Mouse (Mus musculus): ENCODE measurements around the gene Fut8. TPM values are rescaled to one million over a fixed set of nuclear protein-coding genes. Genes with fewer than 3 reads are reported as not detected.

Gene Fut8
- 42.0 and 48.7 TPM in 2 replicates for polyA plus RNA-seq (2021; fragmentation: Nextera tagmentation)
- long read RNA-seq, experiment 1, transcript Fut8-201 (12 exons, 3,358 nt): major isoform, 41 of 88 reads
- long read RNA-seq, experiment 1, partial matches to known transcripts: 30 of 88 reads
- long read RNA-seq, experiment 1, other reads (novel, unspliced or antisense): 13 of 88 reads
- long read RNA-seq, experiment 2, transcript Fut8-202 (12 exons, 2,765 nt): minor isoform, 7 of 252 reads
- long read RNA-seq, experiment 2, transcript Fut8-201 (12 exons, 3,358 nt): major isoform, 156 of 252 reads
- long read RNA-seq, experiment 2, transcript Fut8-206 (2 exons, 3,554 nt): minor isoform, 5 of 252 reads
- long read RNA-seq, experiment 2, partial matches to known transcripts: 12 of 252 reads
- long read RNA-seq, experiment 2, other reads (novel, unspliced or antisense): 69 of 252 reads

GRCm38 (mm10) chr12:77237950-77238530 lies at the start of gene Fut8:
Fut8 (plus strand) TSS chr12:77238125.

Data from layer of hippocampus, adult 6 months (tissue).